Mouse (Mus musculus) cerebellum, adult 8-10 months (tissue): ENCODE data around the gene Ubtd2.

Source experiments
- DNase-seq: peaks from one replicate; pipeline ENCODE4 v3.0.0; 2022

Gene Ubtd2

DNA sequence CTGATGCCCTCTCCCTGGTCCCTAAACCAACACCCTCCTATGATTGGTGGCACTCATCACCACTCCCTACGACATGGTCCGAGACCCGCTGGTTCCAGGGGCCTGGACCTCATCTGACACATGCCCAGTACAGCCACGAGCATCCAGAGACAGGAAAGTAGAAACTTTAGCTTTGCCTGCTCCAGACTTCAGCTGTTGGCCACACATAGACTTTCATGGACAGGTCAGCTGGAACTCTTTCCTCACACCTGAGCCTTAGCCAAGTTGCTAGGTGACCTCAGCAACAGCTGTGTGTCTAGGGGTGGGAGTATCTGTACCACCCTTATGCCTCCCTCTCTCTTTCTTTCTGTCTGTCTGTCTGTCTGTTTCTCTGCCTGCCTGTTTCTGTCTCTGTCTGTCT lies 93.1 kb downstream of the Ubtd2 start:
- no peak for DNase-seq

DNA sequence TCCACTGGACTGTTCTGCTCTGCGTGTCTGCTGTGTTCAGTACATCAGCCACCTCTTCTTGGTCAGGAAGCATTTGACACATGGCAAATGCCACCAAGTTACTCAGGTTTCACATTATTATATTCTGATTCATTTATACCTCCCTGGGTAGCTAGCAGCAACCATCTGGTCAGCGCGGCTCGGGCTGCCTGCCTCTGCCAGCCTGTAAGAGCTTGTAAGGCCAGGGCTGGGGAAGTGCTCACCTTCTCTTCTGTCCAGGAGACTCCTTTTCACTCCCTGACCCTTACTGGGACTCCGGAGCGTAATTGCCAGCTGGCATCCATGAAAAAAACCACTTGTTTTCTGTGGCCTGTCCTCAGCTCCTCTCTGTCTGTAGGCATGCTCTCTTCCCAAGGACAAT lies 94.1 kb downstream of the Ubtd2 start:
- DNase-seq: peak; percentile 69

DNA sequence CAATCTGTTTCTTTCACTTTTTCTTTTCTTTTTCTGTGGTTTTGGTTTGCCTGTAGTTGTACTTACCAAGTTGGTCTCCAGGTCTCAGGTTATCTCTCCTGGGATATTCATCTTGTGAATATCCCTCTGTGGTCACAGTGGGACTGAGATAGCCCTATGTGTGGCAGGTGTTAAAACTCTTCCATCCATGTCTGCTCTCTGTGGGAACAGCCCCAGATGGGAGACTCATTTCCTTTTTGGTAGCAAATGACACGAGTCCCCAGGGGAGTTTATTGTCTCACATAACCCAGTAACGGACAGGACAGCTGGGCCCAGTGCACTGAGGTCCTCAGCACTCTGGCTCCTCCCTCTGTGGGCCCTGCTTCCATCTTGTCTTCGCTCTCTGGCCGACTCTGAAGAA lies 94.9 kb downstream of the Ubtd2 start:
- DNase-seq: no peak

DNA sequence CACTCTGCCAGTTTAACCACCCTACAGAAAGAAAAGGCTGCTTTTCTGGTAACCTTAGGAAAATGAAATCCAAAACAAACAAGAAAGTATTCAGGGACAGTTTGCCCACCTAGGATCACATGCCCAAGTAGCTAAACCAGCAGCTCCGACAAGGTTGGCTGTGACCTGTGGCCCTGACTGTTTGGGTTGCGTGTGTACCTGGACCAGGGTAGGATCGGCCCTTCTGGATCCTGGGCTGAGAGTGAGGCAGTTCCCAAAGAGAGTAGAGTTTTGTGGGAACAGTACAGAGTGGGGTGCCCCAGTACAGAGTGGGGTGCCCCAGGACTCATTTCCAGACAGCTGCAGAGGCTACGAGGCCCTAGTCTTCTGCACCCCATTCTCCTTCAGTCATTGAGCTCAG lies 95.9 kb downstream of the Ubtd2 start:
- DNase-seq: no peak

DNA sequence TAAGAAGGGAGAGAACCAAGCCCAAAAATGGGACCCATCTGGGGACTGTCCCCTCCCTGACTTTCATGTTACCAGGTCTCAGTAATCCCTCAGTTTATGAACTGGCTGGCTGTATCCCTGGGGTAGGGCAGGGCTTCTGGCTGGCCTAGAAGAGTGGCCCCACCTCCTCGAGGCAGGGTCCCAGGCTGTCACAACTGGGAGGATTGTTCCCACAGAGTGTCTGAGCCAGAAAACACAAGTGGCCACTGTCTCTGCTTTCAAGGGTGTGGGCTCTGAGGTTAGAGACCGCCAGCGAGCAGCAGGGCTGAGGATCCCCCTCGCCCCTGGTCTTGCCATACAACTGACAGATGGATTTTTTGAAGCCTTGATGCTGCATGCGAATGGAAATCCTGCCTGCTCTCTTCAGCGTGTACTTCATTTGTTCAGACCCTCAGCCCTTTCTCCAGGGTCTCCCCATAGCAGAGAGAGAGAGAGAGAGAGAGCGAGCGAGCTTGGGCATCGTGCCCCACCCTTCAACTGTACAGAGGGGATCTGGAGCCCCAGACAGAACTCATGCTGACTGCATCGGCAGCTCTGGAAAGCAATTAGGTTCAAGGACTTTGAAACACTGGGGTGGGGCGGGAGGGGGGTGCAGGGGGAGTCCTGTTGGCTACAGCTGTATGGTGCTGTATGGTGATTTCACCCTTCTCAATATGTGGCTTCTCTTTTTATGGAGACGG lies 96.6 kb downstream of the Ubtd2 start:
- DNase-seq: no peak

DNA sequence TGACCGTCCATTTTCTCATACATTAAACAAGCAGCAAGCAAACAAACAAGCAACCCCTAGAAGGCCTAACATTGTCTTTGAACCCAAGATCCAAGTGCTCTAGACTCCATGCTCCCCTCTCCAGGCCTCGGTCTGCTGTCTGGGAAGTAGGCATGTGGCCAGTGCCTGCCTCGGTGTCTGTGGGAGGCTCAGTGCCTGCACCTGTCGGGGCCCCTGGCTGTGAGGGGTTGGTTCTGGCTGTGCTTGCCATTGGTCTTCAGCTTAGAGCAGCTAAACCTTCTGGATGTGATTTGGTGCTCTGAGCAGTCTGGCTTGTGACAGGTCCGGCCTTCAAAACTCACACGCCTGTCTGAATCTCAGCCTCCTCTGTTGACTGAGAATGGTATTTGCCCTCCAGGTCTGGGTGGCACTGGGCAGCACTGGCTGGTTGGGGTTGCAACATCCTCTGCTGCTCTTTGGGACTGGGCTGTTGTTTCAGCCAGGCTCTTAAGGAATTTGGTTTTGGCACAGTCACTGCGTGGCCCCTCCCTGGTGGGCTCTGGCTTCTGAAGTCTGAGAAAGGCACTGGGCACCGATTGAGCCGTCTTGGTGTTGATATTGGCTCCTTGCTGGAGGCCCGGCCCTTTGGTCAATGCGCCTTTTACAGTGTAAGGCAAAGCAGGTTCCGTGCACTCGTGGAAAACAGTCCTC lies 97.4 kb downstream of the Ubtd2 start:
- DNase-seq: no peak

DNA sequence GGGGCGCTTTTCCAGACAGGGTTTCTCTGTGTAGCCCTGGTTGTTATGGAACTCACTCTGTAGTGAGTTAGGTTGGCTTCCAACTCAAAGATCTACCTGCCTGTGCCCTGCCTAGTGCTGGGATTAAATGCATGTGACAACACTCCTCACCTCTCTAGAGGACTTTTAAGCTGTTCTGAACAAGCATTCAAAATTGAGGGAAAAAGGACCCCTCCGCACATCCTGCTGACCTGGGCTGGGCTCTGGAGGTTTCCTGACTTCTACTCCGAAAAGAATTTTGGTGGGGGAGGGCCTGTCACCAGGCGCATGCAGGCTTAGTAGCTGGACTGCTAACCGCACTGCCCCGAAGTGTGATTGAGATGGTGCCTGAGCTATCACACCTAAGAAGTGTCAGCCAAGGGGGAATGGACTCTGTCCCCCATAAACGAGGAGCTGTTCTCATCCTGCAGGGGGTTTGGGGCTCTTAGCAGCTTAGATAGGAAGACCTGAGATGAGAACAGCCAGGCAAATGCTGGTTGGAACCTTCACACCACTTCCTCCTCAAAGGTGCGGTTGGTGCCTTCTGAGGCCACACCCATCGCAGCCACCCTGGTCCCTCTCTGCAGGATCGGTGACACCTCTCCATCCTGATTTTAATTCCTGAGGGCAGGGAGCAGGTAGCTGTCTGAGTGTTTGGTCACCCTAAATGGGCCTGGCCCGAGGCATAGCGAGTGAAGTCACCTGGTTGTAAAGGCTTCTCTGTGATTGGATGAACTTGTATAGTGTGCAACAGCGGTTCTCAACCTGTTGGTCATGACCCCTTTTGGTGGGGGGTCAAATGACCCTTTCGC lies 98.4 kb downstream of the Ubtd2 start:
- DNase-seq: no peak

DNA sequence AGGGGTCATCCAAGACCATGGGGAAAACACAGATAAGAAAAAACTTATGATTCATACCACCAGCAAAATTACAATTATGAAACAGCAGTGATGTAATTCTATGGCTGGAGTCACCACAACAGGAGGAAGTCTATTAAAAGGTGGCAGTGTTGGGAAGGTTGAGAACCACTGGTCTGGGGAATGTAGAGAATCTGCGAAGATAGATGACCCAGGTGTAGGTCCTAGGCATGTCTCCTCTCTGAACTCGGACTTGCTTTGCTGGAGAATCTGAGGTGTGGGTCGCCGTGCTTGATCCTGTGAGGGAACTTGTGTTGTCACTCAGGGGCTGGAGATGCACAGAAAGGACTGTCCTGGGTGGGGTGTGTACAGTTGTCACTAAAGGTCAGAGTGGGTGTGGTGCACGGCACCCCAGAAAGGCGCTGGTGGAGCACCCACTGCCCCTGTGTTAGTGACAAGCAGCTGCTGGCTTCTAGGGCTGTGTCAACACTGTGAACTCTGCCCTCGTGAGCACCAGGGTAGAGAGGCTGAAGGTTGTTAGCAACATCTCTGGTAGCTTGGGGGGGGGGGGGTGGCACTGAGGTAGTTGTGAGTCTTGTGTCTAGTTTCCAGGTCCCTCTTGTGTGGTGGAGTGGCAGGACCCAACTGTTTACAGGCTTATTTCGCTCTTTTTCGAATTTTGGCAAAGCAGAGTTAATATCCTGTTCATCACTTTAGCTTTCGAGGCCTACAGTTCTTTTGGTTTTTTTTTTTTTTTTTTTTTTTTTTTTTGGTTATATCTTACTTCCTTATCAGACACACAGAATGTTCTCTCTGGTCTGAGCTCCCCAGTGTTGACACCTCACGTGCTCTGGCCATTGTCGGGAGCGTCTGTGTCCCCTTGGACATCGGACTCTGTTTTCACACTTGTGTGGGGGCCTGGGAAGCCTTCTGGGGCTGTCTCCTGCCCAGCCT lies 99.2 kb downstream of the Ubtd2 start:
- DNase-seq: no peak

DNA sequence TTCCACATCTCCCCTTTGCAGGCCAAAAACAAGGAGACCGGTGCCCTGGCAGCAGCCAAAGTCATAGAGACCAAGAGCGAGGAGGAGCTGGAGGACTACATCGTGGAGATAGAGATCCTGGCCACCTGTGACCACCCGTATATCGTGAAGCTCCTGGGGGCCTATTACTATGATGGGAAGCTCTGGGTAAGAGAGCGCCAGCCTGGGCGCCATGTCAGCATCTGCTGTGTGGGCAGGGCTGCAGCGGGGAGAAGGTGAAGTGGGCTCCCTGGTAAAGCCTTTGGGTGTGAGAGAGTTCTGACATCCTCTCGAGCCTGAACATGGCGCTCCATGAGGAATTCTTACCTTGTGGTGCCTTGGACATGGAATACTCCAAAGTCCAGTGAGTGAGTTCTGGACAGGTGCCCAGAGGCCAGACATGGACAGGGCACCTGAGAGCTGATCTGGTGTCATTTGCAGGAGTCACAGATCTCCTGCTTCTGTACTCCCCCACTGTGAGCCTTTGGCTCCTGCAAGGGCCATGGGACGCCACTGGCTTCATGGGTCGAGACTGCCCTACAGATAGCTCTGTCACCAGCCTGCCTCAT lies 100.0 kb downstream of the Ubtd2 start:
- DNase-seq: no peak

DNA sequence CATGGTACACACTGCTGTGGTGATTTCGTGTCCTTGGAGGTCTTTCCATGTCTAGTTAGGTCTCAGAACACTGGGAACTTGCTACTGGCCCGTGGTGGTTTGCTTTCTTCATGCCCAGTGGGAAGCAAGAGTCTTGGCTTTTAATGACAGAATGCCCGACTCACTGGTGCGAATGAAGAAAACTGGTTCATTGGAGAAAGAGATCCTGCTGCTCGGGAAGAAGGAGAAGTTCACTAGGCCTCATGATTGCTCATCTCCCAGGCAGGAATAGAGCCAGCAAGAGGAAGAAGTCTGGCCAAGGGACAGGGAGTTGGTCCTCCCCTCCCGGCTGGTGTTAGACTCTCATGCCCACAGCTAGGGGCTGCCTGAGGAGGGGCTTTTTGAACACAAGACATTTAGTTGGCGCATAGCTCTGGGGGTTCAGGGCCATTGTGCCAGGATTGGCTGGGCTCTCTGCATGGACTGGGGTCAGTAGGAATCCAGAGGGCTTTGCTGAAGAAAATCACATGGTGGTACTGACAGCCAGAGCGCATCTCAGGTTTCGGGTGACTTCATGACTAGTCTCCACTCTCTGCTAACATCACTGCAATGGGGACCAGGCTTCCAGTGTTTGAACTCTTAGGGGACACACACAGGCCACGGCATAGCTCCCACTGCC lies 101.3 kb downstream of the Ubtd2 start:
- no peak for DNase-seq

DNA sequence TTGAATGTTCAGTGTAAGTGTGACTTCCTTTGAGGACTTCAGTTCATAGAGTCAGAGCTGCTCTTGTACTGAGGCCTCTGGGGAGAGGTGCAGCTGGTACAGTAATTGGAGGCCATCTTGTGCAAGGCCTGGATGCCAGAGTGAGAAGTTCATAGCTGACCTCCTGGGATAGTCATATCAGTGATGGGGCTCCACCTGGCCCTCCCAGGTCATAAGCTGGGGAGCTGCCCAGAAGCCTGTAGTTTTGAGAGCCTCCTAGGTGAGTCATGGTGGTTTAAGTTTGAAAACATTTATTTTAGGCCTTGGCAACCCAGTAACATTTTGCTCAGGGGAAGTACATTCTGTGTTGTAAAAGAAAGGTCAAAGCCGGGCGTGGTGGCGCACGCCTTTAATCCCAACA lies 102.9 kb downstream of the Ubtd2 start:
- no peak for DNase-seq

DNA sequence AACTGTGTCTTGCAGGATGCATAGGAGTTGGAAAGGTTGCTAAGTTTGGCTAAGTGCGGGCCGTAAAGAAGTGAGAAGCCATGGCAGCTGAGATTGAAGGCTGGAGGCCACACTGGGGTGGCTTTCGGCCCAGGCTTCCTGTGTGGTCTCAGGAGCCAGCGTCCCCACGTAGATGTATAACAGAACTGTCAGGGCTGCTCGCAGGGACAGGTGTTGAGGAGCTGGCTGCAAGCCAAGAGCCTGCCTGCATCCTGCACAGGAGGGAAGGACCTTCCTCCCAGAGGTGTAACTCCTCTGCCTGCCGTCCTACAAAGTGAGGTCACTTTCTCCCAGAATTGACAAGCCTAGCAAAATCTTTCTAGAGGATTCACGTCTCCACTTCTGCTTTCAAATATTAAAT lies 103.5 kb downstream of the Ubtd2 start:
- no peak for DNase-seq

DNA sequence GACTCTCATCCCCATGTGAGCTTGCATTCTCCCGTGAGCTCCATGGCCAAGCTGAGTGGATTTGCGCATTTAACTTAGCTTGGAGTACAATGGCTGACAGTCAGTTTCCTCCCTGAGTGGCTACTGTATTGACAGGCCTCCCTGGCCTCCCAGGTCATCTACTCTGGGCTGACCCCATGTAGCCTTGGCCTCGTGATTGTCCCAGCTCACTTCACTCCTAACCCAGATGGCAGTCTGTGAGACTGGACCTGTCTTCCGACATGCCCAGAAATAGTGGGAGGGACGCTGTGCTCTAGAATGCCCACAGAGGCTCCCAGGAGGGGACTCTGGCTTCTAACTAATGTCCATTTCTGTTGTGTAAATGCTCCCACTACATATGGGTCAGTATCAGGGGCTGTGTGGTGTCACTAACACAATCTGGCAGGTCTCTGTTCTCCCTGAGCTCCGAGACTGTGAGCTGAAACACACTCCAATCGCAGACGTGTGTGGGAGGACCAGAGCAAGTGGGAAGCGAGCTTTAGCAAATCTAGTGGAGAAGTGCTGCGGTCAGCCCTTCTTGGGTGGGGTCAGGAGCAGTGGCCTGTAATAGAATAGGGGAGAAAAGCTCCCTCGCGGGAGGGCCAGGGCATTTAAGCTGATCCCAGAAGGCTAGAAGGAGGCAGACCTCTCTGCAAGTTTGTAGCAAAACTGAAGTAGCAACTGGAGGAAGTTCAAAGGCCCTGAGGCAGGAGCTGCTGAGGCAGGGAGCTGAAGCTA lies 105.0 kb downstream of the Ubtd2 start:
- DNase-seq: no peak

DNA sequence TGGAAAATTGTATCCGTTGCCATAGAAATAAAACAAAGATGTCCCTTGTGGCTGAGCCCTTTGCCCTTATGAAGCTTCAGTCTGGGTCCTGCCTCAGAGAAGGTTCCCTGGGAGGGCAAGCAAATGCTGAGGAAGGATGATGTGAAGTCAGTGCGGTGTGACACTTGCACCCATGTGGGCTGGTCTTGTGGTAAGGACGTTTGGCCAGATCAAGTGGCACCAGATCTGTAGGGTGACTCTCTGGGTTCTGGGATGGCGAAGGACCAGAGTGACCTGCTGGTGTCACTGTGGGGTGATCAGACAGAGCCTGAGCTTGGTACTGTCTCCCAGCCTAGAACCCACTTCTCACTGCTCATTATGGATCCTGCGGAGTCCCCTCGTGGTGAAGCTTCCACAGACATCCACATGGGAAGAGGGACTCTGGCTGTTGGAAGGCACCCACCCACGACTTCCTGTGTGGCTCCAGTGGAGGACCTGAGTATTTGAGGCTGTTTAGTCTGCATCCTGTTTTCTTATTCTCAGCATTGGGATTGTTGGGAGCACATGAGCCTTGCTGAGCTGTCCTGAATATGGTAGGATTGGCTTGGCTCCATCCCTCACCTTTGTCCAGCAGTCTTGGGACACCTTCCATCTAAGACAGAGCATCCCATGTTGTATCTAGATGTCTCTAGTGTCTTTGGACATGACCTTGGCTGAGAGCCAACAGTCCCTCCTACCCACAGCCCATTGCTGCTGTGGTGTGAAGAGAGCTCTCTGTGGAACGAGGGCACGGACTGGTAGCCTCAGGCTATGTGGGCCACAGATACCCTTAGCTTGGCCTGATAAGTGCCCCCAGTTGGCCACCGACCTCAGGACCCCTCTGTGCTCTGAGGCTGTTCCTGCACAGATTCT lies 106.5 kb downstream of the Ubtd2 start:
- no peak for DNase-seq

DNA sequence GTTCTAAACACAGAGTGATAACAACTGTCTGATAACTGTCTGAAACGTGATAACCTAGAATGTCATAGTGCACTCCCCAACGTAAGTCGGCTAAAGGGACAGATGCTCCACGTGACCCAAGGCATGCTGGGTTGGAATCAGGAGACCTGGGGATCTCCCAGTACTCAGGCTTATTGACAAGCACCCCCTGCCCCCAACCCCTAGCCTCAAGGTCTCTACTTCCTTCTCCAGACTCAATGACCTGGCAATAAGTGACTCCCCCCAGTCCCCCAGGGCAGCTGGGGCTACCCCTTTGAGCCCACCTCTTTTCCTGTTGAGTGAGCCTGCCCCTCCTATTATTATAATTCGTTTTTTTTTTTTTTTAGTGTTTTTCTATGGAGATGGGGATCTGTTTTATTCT lies 107.5 kb downstream of the Ubtd2 start:
- DNase-seq: no peak

DNA sequence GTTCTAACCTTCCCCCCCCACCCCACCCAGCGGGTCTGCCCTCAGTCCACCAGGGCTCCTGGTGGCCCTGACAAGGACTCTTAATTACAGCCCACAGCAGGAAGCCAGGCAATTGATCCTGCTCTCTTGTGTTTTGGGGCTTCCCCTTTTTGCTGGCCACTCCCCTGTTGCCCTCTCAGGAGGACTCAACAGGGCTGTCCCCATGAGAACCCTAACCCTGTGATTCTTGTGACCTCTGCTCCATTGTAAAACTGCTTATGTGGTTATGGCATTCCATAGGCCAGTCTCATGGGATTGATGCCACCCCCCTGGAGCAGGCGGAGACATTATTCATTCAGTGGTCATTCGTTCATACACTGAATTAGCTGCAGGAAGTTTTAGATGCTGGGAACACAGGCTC lies 108.5 kb downstream of the Ubtd2 start:
- no peak for DNase-seq

DNA sequence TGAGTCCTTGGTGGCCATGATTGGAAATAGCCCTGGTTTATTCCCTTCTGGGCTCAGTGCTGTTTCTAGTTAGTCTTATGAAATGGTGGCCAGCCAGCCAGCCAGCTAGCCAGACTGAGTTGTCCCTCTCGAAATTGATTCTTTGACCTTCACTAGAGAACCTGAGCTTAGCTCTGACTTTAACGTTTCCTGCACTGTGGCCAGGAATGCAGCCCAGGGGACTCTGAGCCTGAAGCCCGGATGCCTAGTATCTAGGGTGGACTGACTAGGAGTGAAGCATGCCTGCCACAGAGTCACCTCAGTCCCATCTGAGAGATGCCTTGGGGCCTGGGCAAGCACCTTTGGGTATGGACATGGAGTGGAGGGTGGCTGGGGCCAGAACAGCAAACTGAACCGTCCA lies 109.5 kb downstream of the Ubtd2 start:
- no peak for DNase-seq

DNA sequence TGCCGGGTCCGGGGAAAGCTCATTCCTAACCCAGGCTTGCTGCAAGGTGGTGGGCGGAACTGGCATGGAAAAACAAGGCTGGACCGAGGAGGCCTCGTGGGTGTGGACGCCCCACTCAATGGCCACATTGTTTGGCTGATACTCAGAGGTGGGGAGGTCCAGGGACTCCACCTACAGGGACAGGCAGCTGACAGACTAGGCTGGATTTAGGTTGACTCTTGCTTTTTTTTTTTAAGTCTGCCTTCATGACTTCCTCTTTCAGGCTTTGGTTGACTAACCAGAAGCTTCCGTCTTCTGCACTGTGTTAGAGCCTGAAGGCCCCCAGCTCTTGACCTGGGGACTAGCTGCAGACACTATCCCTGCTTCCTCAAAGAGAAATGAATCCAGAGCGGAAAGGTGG lies 109.9 kb downstream of the Ubtd2 start:
- no peak for DNase-seq

DNA sequence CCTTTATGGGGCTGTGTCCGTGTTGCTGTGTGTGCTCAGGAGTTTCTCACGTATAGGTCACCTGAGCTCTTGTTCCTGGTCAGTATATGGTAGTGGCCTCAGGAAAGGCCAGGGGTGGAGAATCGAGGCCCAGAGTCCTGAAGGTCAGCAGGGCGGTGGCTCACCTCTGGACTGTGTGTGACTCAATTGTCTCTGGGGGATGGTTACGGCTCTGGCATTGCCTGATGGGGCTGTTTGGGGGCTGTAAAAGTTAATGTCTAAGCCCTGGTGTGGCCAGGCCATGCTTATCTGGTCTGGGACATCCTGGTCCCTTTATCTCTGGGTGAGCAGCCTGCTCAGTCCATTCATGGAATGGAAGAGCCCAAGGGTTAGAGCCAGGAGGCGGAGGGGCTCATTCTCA lies 111.0 kb downstream of the Ubtd2 start:
- DNase-seq: no peak
